Mouse (Mus musculus): ENCODE data around the gene Sult1b1. TPM values are rescaled to one million over a fixed set of nuclear protein-coding genes. Genes with fewer than 3 reads are reported as not detected.
"Not testable (repeated sequence)": the region's sequence is repeated elsewhere in the genome, so short reads cannot be mapped to it uniquely, and the experiment has no call there.

The Sult1b1 gene
- polyA plus RNA-seq, 1 experiment from 2014 or later = not detected

DNA sequence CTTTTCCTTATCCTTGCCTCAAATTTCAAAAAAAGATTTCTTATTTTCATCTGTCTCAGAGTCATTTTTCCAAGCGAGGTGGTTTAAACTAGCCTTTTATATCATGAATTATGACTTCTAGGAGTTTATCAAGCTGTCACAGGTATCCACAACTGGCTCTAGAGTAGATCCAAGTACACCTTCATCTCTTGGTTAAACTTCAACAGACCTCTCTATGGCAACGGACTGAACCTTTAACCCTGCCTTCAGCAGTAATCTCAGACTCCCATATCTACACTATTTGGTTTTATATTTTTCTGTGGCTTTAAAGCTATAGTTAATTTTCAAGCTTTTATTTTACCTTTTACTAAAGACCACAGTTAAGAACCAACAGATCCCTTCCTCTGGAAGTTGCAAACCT is 5.7 kb downstream of the Sult1b1 start:
- Histone ChIP-seq H3K9me3 (replicated peaks) (no peaks in the 10 kb centered on the region), H3K4me2 (no peak overlapping the region), H3K4me3 (replicated peaks) (no peak overlapping the region), H3K4me1 (no peaks in the 10 kb centered on the region), H3K9ac (replicated peaks) (no peak overlapping the region), H3K36me3 (no peaks in the 10 kb centered on the region), H3K27ac (replicated peaks) (no peak overlapping the region), H3K27me3 (replicated peaks) (no peaks in the 10 kb centered on the region)
- no peak for ATAC-seq (ENCODE audit: low FRiP score)
- 82% methylated on average over 2 of the region's 2 CpGs for WGBS

DNA sequence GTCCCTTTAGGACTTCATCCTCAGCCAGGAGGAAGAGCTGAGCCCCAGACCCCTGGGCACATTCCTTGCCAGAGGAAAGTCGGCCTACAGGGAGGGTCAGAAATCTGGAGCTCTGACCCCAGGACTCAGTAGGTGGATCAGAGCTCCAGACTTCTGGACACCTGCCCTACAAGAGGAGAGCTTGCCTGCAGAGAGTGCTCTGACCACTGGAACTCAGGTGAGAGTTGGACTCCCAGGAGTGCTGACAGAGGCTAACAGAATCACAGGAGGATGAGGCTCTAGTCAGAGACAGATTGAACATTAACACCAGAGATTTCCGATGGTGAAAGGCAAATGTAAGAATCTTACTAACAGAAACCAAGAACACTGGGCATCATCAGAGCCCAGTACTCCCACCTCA is 14.4 kb downstream of the Sult1b1 start:
- WGBS = 86% methylated on average over 2 of the region's 2 CpGs
- H3K4me1 ChIP-seq; H3K36me3 ChIP-seq; H3K4me2 ChIP-seq; H3K27ac ChIP-seq (replicated peaks); ATAC-seq (ENCODE audit: low FRiP score); H3K9me3 ChIP-seq (replicated peaks); H3K9ac ChIP-seq (replicated peaks); H3K4me3 ChIP-seq (replicated peaks); H3K27me3 ChIP-seq (replicated peaks): not testable (repeated sequence)

DNA sequence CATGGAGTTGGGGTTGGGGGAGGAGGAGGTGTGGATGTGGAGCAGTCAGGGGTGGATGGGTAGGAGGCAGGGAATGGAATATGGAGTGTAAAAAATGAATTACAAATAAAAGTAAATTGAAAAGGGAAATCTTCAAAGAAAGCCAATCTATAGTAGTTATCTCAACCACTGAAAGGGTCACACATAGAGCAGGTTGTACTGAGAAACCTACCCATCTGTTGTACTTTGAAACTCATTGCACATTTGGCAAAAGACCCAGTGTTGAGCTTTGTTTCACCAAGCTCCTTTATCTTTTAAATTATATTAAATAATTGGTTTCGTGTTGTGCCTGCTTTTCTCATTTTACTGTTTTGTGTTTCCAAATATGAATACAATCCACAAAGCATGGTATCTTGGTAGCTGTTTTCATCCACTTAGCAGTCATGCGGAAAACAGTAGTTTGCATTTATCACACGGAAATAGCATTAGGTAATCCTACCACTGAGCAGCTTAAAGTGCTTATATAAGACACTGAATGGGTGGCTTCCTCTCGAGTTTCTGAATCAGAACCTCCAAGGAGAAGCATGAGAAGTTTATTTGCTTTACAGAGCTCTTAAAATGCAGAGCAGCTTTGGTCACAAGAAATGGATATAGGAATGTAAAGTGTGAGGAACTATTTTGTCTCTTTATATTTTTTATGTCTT is 32.1 kb downstream of the Sult1b1 start:
- 70% methylated on average over 4 of the region's 4 CpGs for WGBS
- no peak for ATAC-seq (ENCODE audit: low FRiP score)
- no peak overlapping the region for H3K9ac ChIP-seq (replicated peaks)
- no peaks in the 10 kb centered on the region for H3K36me3 ChIP-seq
- no peaks in the 10 kb centered on the region for H3K4me1 ChIP-seq
- no peak overlapping the region for H3K4me2 ChIP-seq
- no peak overlapping the region for H3K4me3 ChIP-seq (replicated peaks)
- H3K9me3 ChIP-seq (replicated peaks) = no peaks in the 10 kb centered on the region
- H3K27ac ChIP-seq (replicated peaks) = no peak overlapping the region
- H3K27me3 ChIP-seq (replicated peaks) = no peaks in the 10 kb centered on the region

DNA sequence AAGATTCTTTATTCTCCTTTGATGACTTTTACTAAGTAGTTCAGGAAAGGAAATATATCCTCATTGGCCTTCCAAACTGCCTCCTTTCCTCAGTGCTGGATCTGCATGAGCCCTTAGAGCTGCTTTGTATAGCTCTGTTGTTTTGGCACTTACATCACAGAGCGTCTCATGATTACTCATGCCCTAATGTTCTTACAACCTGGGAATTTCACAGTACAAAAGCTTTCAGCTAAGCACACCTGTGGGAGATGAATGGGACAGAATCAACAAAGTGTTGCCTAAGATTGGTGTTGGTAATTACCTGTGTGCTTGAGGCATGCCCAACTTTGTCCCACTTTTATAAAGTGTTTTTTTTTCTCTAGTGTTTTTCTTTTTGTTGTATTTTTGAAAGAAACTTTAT is 35.3 kb downstream of the Sult1b1 start:
- no peaks in the 10 kb centered on the region for H3K4me1 ChIP-seq
- H3K9me3 ChIP-seq (replicated peaks) = no peaks in the 10 kb centered on the region
- H3K36me3 ChIP-seq = no peaks in the 10 kb centered on the region
- no peak for ATAC-seq (ENCODE audit: low FRiP score)
- H3K4me3 ChIP-seq (replicated peaks) = no peak overlapping the region
- H3K27me3 ChIP-seq (replicated peaks) = no peaks in the 10 kb centered on the region
- no peak overlapping the region for H3K27ac ChIP-seq (replicated peaks)
- H3K9ac ChIP-seq (replicated peaks) = no peak overlapping the region
- H3K4me2 ChIP-seq = no peak overlapping the region
- 55% methylated on average over 1 of the region's 1 CpGs for WGBS

DNA sequence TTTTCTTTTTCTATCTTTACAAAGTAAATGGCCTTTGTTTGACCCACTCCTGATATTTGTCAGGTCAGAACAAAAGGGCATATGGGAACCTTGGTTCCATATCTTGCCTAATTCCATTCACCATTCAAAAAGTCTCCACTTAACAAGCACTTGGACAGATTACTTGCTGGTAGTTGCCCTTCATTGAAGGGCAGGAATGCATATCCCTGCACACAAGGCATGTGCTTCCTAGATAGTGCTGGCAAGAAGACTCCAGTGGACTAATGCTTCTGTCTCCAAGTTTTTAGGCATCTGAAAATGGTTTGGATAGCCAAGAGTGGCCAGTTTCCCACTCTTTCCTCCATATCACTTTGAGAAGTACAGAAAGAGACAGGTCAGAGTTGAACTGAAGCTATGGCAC is 38.7 kb downstream of the Sult1b1 start:
- no peak for ATAC-seq (ENCODE audit: low FRiP score)
- H3K9ac ChIP-seq (replicated peaks) = no peak overlapping the region
- H3K4me2 ChIP-seq = no peak overlapping the region
- H3K4me3 ChIP-seq (replicated peaks) = no peak overlapping the region
- H3K4me1 ChIP-seq = no peaks in the 10 kb centered on the region
- H3K9me3 ChIP-seq (replicated peaks) = no peaks in the 10 kb centered on the region
- H3K27me3 ChIP-seq (replicated peaks) = no peaks in the 10 kb centered on the region
- H3K36me3 ChIP-seq = no peaks in the 10 kb centered on the region
- H3K27ac ChIP-seq (replicated peaks) = no peak overlapping the region

DNA sequence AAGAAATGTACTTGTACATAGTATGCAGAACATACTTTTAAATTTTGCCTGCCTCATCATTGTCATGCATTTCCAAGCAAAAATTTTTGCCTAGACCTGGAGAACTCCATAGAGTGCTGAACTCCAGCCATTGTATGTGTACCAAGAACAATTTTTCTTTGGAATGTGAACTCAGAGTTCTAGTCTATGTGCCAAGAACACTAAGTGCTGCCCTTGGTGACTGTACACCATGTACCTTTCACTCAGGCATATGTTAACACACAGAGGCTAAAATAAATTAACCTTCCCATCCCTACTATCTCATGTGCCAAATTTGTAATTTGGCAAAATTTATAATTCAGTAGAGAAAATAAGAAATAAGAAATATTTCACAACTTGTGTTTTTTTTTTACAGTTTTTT is 39.1 kb downstream of the Sult1b1 start:
- no peak overlapping the region for H3K27ac ChIP-seq (replicated peaks)
- no peaks in the 10 kb centered on the region for H3K36me3 ChIP-seq
- H3K4me3 ChIP-seq (replicated peaks) = no peak overlapping the region
- no peak for ATAC-seq (ENCODE audit: low FRiP score)
- H3K4me2 ChIP-seq = no peak overlapping the region
- no peaks in the 10 kb centered on the region for H3K4me1 ChIP-seq
- H3K9me3 ChIP-seq (replicated peaks) = no peaks in the 10 kb centered on the region
- H3K9ac ChIP-seq (replicated peaks) = no peak overlapping the region
- H3K27me3 ChIP-seq (replicated peaks) = no peaks in the 10 kb centered on the region

DNA sequence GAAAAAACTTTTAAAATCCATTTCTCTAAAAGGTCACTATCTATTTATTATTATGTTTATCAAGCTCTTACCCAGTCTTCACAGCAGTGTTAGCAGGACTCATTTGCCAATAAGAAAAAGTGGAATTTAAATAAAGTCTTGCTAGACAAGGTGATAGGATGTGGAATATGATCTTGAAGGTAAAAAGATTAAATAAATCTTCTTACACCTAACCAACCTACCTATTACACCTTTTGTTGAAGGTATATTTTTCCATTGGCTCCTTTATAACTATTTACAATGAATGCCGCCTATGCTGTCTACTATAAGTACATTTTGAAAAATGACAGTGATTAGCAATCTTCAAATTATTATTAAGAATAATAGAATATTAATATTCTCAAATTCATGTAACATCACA is 47.2 kb downstream of the Sult1b1 start, which contains the start of gene Ugt2a1:
TSS of gene Ugt2a1 (minus strand) at position 101 of the 400 bp plus-strand sequence.
- 86% methylated on average over 1 of the region's 1 CpGs for WGBS
- Histone ChIP-seq H3K9ac (replicated peaks) (no peak within 1 kb of the TSS), H3K9me3 (replicated peaks) (no peaks in the 10 kb centered on the region), H3K4me3 (replicated peaks) (no peak within 1 kb of the TSS), H3K4me1 (no peaks in the 10 kb centered on the region), H3K36me3 (no peaks in the 10 kb centered on the region), H3K27me3 (replicated peaks) (no peaks in the 10 kb centered on the region), H3K4me2 (no peak within 1 kb of the TSS), H3K27ac (replicated peaks) (no peak within 1 kb of the TSS)
- ATAC-seq (ENCODE audit: low FRiP score) = no peak

DNA sequence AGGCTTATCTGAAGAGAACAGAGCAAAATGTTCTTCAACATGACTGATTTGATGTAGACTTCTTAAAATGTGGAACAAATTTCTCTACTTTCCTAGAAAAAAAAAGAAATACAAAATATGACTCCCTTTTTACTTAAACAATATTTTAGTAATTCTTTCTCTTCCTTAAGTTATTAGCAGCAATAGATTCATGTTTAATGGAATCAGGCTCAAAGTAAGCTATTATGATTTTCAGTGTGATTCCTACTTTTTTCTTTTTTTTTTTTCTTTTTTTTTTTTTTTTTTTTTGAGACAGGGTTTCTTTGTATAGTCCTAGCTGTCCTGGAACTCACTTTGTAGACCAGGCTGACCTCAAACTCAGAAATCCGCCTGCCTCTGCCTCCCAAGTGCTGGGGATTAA is 51.3 kb downstream of the Sult1b1 start, which contains the start of gene Gm43638:
TSS of gene Gm43638 (minus strand) at position 101 of the 400 bp plus-strand sequence.
- not testable (repeated sequence) for H3K9ac ChIP-seq (replicated peaks); H3K27me3 ChIP-seq (replicated peaks); H3K4me2 ChIP-seq; ATAC-seq (ENCODE audit: low FRiP score); H3K4me3 ChIP-seq (replicated peaks); H3K4me1 ChIP-seq; H3K27ac ChIP-seq (replicated peaks); H3K9me3 ChIP-seq (replicated peaks); H3K36me3 ChIP-seq
- WGBS = 86% methylated on average over 1 of the region's 1 CpGs

DNA sequence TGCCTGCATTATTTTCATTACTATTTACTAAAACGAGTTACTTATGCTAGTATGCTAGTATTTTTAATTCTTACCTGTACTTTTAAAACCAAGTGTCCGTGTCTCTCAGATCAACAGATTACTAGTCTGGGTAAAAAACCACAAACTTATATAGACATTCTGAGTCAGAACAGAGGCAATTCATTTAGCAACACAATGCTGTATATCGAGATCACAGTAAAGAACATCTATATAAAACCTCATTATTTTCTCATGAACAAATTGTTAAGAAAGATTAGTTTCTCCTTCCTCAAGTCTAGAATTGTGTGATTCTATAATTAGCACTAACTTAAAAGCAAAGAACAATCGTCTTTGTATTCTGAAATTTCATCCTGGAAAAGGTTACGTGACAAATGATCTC is 55.8 kb downstream of the Sult1b1 start, which contains the start of gene Ugt2a2:
TSS of gene Ugt2a2 (minus strand) at position 101 of the 400 bp plus-strand sequence.
- Histone ChIP-seq H3K4me2 (no peak within 1 kb of the TSS), H3K9ac (replicated peaks) (no peak within 1 kb of the TSS), H3K27ac (replicated peaks) (no peak within 1 kb of the TSS), H3K4me3 (replicated peaks) (no peak within 1 kb of the TSS), H3K36me3 (no peaks in the 10 kb centered on the region), H3K9me3 (replicated peaks) (no peaks in the 10 kb centered on the region), H3K4me1 (no peaks in the 10 kb centered on the region), H3K27me3 (replicated peaks) (no peaks in the 10 kb centered on the region)
- WGBS = 83% methylated on average over 5 of the region's 5 CpGs
- ATAC-seq (ENCODE audit: low FRiP score) = no peak

Other genes starting within 250 kb of the Sult1b1 start
- not detected in 2 replicates for gene Ugt2a3, start 201.0 kb downstream of the Sult1b1 start, polyA plus RNA-seq (2015; fragmentation: Nextera tagmentation; extraction: Ambion mirVana)
- not detected in 2 replicates for gene Ugt2b38, start 114.0 kb downstream of the Sult1b1 start, polyA plus RNA-seq (2015; fragmentation: Nextera tagmentation; extraction: Ambion mirVana)
- gene Ugt2a2, start 55.9 kb downstream of the Sult1b1 start, polyA plus RNA-seq (2015; fragmentation: Nextera tagmentation; extraction: Ambion mirVana) = not detected in 2 replicates
- not detected in 2 replicates for gene Gm43638, start 51.4 kb downstream of the Sult1b1 start, polyA plus RNA-seq (2015; fragmentation: Nextera tagmentation; extraction: Ambion mirVana)
- not detected in 2 replicates for gene Ugt2a1, start 47.3 kb downstream of the Sult1b1 start, polyA plus RNA-seq (2015; fragmentation: Nextera tagmentation; extraction: Ambion mirVana)
- 1.5 TPM in 1 of 2 replicates, not detected in the other for gene Sult1d1, start 30.8 kb upstream of the Sult1b1 start, polyA plus RNA-seq (2015; fragmentation: Nextera tagmentation; extraction: Ambion mirVana)
- not detected in 2 replicates for gene Sult1e1, start 53.4 kb upstream of the Sult1b1 start, polyA plus RNA-seq (2015; fragmentation: Nextera tagmentation; extraction: Ambion mirVana)
- gene Csn1s1, start 128.0 kb upstream of the Sult1b1 start, polyA plus RNA-seq (2015; fragmentation: Nextera tagmentation; extraction: Ambion mirVana) = not detected in 2 replicates
- not detected in 2 replicates for gene Csn2, start 161.4 kb upstream of the Sult1b1 start, polyA plus RNA-seq (2015; fragmentation: Nextera tagmentation; extraction: Ambion mirVana)
- gene Csn1s2a, start 236.4 kb upstream of the Sult1b1 start, polyA plus RNA-seq (2015; fragmentation: Nextera tagmentation; extraction: Ambion mirVana) = not detected in 2 replicates

Data from neural tube, embryonic 15.5 days (tissue).